Mouse (Mus musculus) kidney, postnatal 25 days (tissue): ENCODE data around the gene Plekha8.

ENCODE experiments used
- DNase-seq, 2 experiments: peaks; one replicate each; pipeline ENCODE4 v3.0.0; 2021; ENCODE audit warnings: mixed read lengths in 2 of 2

Plekha8 gene

GRCm38 (mm10) chr6:54594469-54595329, at the start of gene Plekha8:
Gene Plekha8, plus strand, starts transcription at chr6:54595111.
- peak; percentile 94 to 96 for DNase-seq

- DNase-seq, result peak; percentile 40 to 56
These were observed 46.4 kb upstream of the Plekha8 start for GRCm38 (mm10) chr6:54548314-54549019.

GRCm38 (mm10) chr6:54549311-54549710, 45.6 kb upstream of the Plekha8 start:
- no peak for DNase-seq

GRCm38 (mm10) chr6:54550801-54551323, 44.0 kb upstream of the Plekha8 start:
- DNase-seq, result no peak

GRCm38 (mm10) chr6:54552721-54553413, 42.0 kb upstream of the Plekha8 start:
- no peak for DNase-seq

GRCm38 (mm10) chr6:54553632-54554031, 41.3 kb upstream of the Plekha8 start:
- DNase-seq, result no peak

- DNase-seq, result no peak
These were observed 40.4 kb upstream of the Plekha8 start for GRCm38 (mm10) chr6:54554341-54555110.

- no peak for DNase-seq
These were observed 39.1 kb upstream of the Plekha8 start for GRCm38 (mm10) chr6:54555816-54556215.

- DNase-seq, result no peak
These were observed 37.2 kb upstream of the Plekha8 start for GRCm38 (mm10) chr6:54557671-54558070.

GRCm38 (mm10) chr6:54558466-54558865, 36.4 kb upstream of the Plekha8 start:
- DNase-seq, result no peak

GRCm38 (mm10) chr6:54562018-54562809, 32.7 kb upstream of the Plekha8 start:
- no peak for DNase-seq

GRCm38 (mm10) chr6:54563561-54563960, 31.4 kb upstream of the Plekha8 start:
- DNase-seq, result no peak

GRCm38 (mm10) chr6:54564506-54564991, 30.4 kb upstream of the Plekha8 start:
- no peak for DNase-seq

- DNase-seq, result no peak
These were observed 29.9 kb upstream of the Plekha8 start for GRCm38 (mm10) chr6:54565012-54565411.

- peak; percentile 35 to 71 for DNase-seq
These were observed 29.0 kb upstream of the Plekha8 start, which contains the start of gene Scrn1 for GRCm38 (mm10) chr6:54565665-54566545. Gene Scrn1, minus strand, starts transcription at chr6:54566489.

- DNase-seq, result no peak
These were observed 28.4 kb upstream of the Plekha8 start for GRCm38 (mm10) chr6:54566546-54566919.

- DNase-seq, result no peak
These were observed 25.1 kb upstream of the Plekha8 start for GRCm38 (mm10) chr6:54569776-54570175.

GRCm38 (mm10) chr6:54573218-54573955, 21.5 kb upstream of the Plekha8 start:
- DNase-seq, result peak in 1 of 2 experiments; percentile 40

- peak; percentile 50 to 77 for DNase-seq
These were observed 8.7 kb upstream of the Plekha8 start for GRCm38 (mm10) chr6:54586175-54586574.
